Mouse (Mus musculus) olfactory bulb, adult 2 months (tissue): ENCODE results near the gene Olfr159. TPM values are rescaled to one million over a fixed set of nuclear protein-coding genes. Genes with fewer than 3 reads are reported as not detected.

ENCODE experiments used
- H3K27ac ChIP-seq: fragments of 200-500 bp; 2 replicates; pipeline ENCODE4 v1.5.1; 2012; ENCODE audit warnings: low read depth, low read length; ENCODE audit not compliant: insufficient read depth
- H3K4me1 ChIP-seq: fragments of 200-500 bp; 2 replicates; pipeline ENCODE4 v1.6.1; 2012; ENCODE audit warnings: low read length; ENCODE audit not compliant: control insufficient read depth, insufficient read depth
- H3K4me3 ChIP-seq: fragments of 200-500 bp; 2 replicates; pipeline ENCODE4 v1.5.1; 2012; ENCODE audit warnings: mild to moderate bottlenecking, low read depth, low read length, moderate library complexity; ENCODE audit not compliant: insufficient read depth
- CTCF ChIP-seq: fragments of 200-500 bp; IDR thresholded peaks from 2 replicates; pipeline ENCODE4 v1.5.1; 2012; ENCODE audit warnings: low read depth, mild to moderate bottlenecking, low read length, moderate library complexity; ENCODE audit not compliant: insufficient read depth
- POLR2A ChIP-seq: fragments of 200-500 bp; IDR thresholded peaks from 2 replicates; pipeline ENCODE4 v1.6.1; 2012; ENCODE audit warnings: mild to moderate bottlenecking, low read depth, low read length, moderate library complexity; ENCODE audit not compliant: insufficient read depth
- WGBS: fragments of 180-500 bp; shearing (Covaris S2); methylation state at CpG from one replicate; pipeline ENCODE4 v1.1.7; 2018; 5-methylcytosine and 5-hydroxymethylcytosine counted together
- polyA plus RNA-seq: library from polyadenylated mRNA; stranded (reverse); fragments of >200 nt; gene quantifications from 2 replicates; pipeline ENCODE4 v1.2.4, GENCODE M21; 2012; ENCODE audit warnings: low replicate concordance; ENCODE audit not compliant: missing spikeins, insufficient read depth, insufficient read length

Olfr159 gene
- polyA plus RNA-seq, 1 experiment = not detected

DNA sequence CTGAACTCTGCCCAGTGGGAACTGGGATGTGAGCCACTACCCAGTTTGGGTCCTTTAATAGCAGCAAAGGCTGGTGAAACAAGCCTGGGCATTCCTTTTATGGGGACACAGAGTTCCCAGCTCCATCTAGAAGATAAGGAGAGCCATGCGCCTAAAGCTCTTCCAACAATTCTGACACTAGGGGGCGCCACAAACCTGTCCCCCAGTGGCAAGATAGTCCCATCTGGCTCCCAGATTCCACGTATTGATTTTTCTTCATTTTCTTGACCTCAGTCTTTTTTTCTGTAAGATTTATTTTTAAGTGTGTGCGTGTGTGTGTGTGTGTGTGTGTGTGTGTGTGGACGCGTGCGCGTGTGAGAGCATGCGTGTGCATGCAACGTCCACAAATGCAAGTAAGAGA is 10.3 kb downstream of the Olfr159 start:
- Histone ChIP-seq H3K4me1 (peaks cover 3% of the 10 kb centered on the region; the same call in 1 of the 2 replicates), H3K27ac (no peak overlapping the region), H3K4me3 (no peak overlapping the region)
- TF ChIP-seq CTCF = no peak
- TF ChIP-seq POLR2A = no peak
- WGBS = 77% methylated on average over 10 of the region's 10 CpGs

DNA sequence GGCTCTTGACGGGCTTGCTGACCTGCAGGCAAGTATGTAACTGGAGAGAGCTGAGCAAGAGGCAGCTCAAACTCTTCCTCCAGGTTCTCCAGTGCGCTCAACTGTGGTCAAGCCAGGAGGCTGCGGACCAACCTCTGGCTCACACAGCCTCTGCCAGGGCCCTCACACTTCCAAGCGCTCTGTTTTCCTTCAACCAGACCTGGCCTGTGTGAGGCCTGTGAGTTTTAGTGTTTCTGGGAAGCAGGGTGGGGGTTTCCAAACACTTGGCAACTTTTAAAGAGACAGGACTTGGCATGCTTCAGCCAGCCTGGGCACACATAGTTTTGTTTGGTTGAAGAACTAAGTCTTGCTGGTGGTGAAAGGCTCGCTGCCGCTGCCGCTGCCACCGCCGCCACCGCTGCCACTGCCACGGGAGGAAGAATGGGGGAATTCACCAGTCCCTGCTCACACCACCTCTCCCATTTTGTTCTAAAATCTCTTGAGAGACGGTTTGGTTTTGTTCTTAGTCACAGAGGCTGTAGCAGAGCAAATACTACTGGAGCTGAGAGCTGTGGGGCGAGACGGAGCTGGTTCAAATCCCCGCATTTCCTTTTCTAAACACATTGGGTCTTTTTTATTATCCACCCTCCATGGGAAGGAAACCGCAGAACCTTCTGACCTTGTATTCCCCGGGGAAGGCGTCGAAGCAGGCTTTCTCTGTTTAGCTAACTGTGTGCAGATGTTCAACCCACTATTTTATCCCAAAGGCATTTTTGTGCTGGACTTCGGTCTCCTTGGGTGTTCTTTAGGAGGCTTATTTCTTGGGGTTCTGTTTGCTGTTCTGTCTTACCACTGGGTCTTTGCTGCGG is 11.0 kb downstream of the Olfr159 start:
- Histone ChIP-seq H3K4me1 (peaks cover 3% of the 10 kb centered on the region; the same call in 1 of the 2 replicates), H3K27ac (0 out of 2 replicates have a peak overlapping the region, but pooled peaks have one; percentile 4), H3K4me3 (no peak overlapping the region)
- TF ChIP-seq POLR2A = no peak
- no peak for TF ChIP-seq CTCF
- WGBS = 63% methylated on average over 21 of the region's 21 CpGs

DNA sequence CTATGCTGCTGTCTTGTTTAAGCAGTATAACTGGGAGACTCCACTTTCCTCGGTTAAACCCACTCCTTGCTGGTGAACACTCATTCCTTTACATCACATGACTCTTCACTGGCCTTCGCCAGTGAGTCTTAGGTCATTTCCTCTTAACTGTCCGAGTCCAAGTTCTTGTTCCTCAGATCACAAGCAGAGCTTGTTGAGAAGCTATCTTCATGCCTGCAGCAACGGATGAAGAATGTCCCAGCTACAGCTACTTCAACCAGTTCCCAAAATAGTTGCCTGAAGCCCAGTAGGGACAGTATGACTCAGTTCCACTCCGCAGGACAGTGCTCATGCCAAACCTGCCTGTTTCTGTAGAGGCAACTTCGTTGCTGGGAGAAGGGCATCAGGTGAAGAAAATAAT is 13.6 kb downstream of the Olfr159 start:
- WGBS = 71% methylated on average over 6 of the region's 6 CpGs
- TF ChIP-seq CTCF = no peak
- TF ChIP-seq POLR2A = no peak
- Histone ChIP-seq H3K4me3 (no peak overlapping the region), H3K4me1 (peaks cover 3% of the 10 kb centered on the region; the same call in 1 of the 2 replicates), H3K27ac (no peak overlapping the region)

DNA sequence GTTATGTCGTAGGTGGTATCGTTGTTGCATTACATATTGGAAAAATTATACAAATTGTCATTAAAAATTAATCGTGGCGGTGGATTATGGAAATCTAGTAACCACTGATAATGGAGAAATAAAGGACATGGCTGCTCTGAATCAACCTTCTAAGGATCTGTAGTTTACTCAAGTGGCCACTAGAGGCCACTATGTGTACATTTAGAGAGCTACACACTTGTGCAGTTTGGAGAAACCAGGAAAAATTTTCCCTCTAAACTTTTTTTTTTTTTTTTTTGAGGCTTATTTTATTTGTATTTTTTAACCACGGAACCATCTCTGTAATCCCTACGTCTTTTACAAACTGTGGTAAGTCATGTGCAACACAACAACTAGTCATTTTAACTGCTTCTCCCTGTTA is 25.6 kb downstream of the Olfr159 start:
- H3K4me1 ChIP-seq = no peaks in the 10 kb centered on the region
- H3K27ac ChIP-seq = no peak overlapping the region
- TF ChIP-seq CTCF (no peak), POLR2A (no peak)
- WGBS = 10% methylated on average over 6 of the region's 6 CpGs
- no peak overlapping the region for H3K4me3 ChIP-seq

DNA sequence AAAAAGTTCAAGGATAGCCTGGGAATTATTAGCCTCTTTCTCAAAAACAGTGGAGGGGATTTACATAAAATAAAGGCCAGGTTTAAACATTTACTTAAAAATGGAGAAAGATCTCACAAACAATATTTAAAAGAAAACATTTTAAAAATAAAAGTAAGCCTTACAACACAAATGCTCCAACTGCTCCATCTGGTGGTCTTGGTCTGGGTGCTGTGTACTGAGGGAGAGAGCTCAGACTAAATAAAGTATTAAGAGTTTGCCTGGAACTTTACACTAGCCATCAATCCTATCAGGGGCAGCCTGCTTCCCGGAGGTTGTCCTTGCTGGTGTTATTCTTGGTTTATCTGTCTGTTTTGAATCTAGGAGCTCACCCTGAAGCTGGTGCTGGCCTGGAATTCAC is 27.7 kb downstream of the Olfr159 start:
- 59% methylated on average over 1 of the region's 1 CpGs for WGBS
- H3K4me1 ChIP-seq = no peaks in the 10 kb centered on the region
- no peak overlapping the region for H3K27ac ChIP-seq
- no peak for TF ChIP-seq POLR2A
- no peak for TF ChIP-seq CTCF
- H3K4me3 ChIP-seq = no peak overlapping the region

DNA sequence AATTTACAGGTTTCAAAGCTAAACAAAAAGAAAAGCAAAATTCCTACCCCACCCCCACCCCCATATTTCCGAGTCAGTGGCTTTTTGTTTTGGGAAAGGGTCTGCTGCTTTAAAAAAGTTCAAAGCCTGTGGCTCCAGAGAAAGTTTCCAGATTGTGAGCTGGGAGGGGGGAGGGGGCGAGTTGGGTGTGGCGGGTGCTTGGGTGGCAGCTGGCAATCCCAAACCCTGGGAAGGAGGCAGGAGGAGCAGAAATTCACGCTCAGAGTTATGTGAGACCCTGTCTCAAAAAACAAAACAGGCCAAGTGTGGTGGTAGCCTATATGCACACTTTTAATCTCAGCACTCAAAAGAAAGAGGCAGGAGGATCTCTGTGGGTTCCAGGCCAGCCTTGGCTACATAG is 28.2 kb downstream of the Olfr159 start:
- no peak overlapping the region for H3K27ac ChIP-seq
- no peak for TF ChIP-seq CTCF
- TF ChIP-seq POLR2A = no peak
- no peaks in the 10 kb centered on the region for H3K4me1 ChIP-seq
- WGBS = 51% methylated on average over 4 of the region's 4 CpGs
- no peak overlapping the region for H3K4me3 ChIP-seq

DNA sequence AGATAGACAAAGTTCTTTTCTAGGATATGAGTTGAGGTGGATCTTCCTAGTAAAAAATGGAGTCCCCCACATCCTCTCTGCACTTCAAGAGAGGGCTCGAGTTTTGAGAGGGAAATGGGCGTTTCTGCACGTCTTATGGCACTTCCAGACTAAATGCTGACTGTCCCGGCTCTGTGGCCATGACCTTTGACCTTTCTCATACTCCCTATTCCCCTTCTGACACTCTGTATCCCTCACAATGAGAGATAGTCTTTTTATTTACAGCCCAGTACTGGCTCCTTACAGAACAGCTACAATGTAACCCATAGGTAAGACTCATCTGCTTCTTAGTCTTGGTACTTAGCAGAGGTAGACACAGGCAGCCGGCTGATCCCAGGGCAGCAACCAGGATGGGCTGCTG is 29.3 kb downstream of the Olfr159 start:
- H3K27ac ChIP-seq = no peak overlapping the region

DNA sequence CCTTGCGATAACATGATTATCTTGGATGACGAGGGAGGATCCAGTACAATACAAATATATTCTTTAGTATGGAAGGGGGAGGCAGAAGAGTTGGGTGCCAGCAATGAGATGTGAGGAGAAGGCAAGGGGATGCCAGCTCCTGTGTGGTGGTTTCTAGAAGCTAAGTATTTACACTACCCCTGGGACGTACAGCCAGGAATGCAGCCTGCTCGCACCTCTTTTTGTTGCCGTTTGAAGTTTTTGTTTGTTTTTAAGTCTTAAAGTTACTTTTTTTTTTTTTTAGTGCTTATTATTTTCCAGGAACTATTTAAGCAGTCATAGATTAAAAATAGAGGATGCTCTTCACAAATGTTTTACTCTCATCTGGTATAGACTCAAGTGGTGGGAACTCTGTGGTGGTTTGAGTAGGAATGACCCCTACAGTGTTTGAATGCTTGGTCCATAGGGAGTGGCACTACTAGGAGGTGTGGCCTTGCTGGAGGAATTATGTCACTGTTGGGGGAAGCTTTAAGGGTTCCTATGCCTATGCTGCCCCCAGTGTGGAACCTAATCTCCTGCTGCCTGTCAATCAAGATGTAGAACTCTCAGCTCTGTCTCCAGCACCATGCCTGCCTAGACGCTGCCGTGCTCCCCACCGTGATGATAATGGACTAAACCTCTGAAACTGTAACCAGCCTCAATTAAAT is 31.7 kb downstream of the Olfr159 start:
- WGBS = 81% methylated on average over 8 of the region's 8 CpGs
- no peak for TF ChIP-seq CTCF
- no peak for TF ChIP-seq POLR2A
- Histone ChIP-seq H3K4me3 (no peak overlapping the region), H3K27ac (no peak overlapping the region), H3K4me1 (no peaks in the 10 kb centered on the region)

More for the DNA sequence above, 29.3 kb downstream of the Olfr159 start:
- Histone ChIP-seq H3K4me1 (no peaks in the 10 kb centered on the region), H3K4me3 (no peak overlapping the region)
- TF ChIP-seq CTCF (no peak), POLR2A (no peak)
- WGBS = 75% methylated on average over 5 of the region's 5 CpGs

DNA sequence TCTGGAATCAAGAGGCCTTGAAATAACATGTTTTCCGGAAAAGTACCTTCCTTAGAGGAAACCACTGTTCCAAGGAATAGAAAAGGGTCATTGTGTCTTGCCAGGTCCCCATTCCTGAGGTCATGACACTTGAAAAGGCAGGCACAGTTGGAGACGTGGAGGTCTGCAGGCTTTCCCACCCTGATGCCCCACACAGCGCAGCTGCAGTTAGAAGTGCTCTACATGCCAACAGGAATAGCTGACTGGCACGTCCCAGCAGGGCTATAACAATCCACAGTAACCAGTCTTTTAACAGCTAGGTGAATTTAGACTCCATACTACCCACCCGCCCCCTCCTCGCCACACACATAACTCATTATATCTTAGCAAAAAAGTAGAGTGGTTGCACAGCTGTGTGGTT is 33.7 kb downstream of the Olfr159 start:
- Histone ChIP-seq H3K4me1 (no peaks in the 10 kb centered on the region), H3K27ac (no peak overlapping the region), H3K4me3 (no peak overlapping the region)
- WGBS = 72% methylated on average over 6 of the region's 6 CpGs
- no peak for TF ChIP-seq POLR2A
- TF ChIP-seq CTCF = no peak
